17 mouse cellular contexts compared by ENCODE assay signal in genomic region chr12:58334163-58334562, GRCm38 (mm10).
DNase-seq lines count a peak whose midpoint lies in the region; ATAC-seq and TF ChIP-seq lines count a peak whose summit lies in the region.
"Had no signal": no experiment of that assay in that cellular context is flagged by ENCODE, and none has a peak within 500 bp of the region (broad histone marks: within the 10 kb centered on the region; RNA-seq: fewer than 3 reads in every experiment).

No protein-coding gene starts in this region.

- no peak for DNase-seq in heart, adult 2 months
- no peak for DNase-seq in heart, postnatal 4 days
- DNase-seq in layer of hippocampus, adult 2 months (ENCODE audit: low spot score in 2 of 2): no peak
- no peak for DNase-seq in layer of hippocampus, postnatal 25 days (ENCODE audit: extremely low spot score in 1 of 2, low spot score in 1 of 2)
- no peak for DNase-seq in lung, adult 2 months
- no peak for DNase-seq in neural tube, embryonic 10.5 days (ENCODE audit: extremely low spot score, low spot score)
- DNase-seq: B cell, adult 2 months; cerebellum, postnatal 14 days; gastrocnemius, postnatal 25 days had no signal

- H3K4me1 ChIP-seq in heart, adult 2 months (ENCODE audit: control insufficient read depth, insufficient read depth, low read length): no peaks in the 10 kb centered on the region
- H3K4me1 ChIP-seq in lung, adult 2 months (ENCODE audit: control insufficient read depth, insufficient read depth, low read length): no peaks in the 10 kb centered on the region
- H3K4me1 ChIP-seq: embryonic facial prominence, embryonic 12.5 days; heart, embryonic 13.5 days; hindbrain, embryonic 15.5 days; liver, embryonic 12.5 days had no signal

- H3K27ac ChIP-seq in heart, adult 2 months: no peak overlapping the region
- H3K27ac ChIP-seq in layer of hippocampus, adult 2 months: no peak overlapping the region
- H3K27ac ChIP-seq: embryonic facial prominence, embryonic 12.5 days; heart, embryonic 13.5 days; hindbrain, embryonic 15.5 days; limb, embryonic 10.5 days; liver, embryonic 12.5 days had no signal

- no peak overlapping the region for H3K4me3 ChIP-seq in heart, adult 2 months
- H3K4me3 ChIP-seq in layer of hippocampus, adult 2 months: no peak overlapping the region
- H3K4me3 ChIP-seq in lung, adult 2 months (replicated peaks; ENCODE audit: extremely low read depth, low read depth, low read length): no peak overlapping the region
- H3K4me3 ChIP-seq: embryonic facial prominence, embryonic 12.5 days; heart, embryonic 13.5 days; hindbrain, embryonic 15.5 days; limb, embryonic 10.5 days; liver, embryonic 12.5 days had no signal

- no peaks in the 10 kb centered on the region for H3K79me2 ChIP-seq in heart, adult 2 months (replicated peaks; ENCODE audit: control insufficient read depth, insufficient read depth, low read length)

- TF ChIP-seq CTCF in heart, adult 2 months (IDR thresholded peaks at IDR 0.05): peak; percentile 58
- TF ChIP-seq CTCF in layer of hippocampus, adult 2 months (conservative IDR thresholded peaks at IDR 0.05): peak; percentile 37
- TF ChIP-seq CTCF in lung, adult 2 months (IDR thresholded peaks at IDR 0.05; ENCODE audit: insufficient read depth, low read length): 0 out of 2 replicates have a peak, but pooled peaks have one; percentile 23

- no peak overlapping the region for H3K9ac ChIP-seq in heart, adult 2 months (ENCODE audit: low read depth, low read length)
- H3K9ac ChIP-seq: embryonic facial prominence, embryonic 12.5 days; heart, embryonic 13.5 days; hindbrain, embryonic 15.5 days; liver, embryonic 12.5 days had no signal

- no peak for TF ChIP-seq EP300 in heart, adult 2 months (IDR thresholded peaks at IDR 0.05; ENCODE audit: insufficient read depth, low read depth, low read length)

- intact Hi-C loops in heart, adult 2 months (cut with DNase I): loop anchor here (5.0 kb wide), 1 partner anchor 122 kb away; the partner anchor contains the start of gene Sstr1

- no peak for TF ChIP-seq POLR2A in heart, adult 2 months (IDR thresholded peaks at IDR 0.05; ENCODE audit: insufficient read depth, low read depth, low read length)
- no peak for TF ChIP-seq POLR2A in lung, adult 2 months (IDR thresholded peaks at IDR 0.05; ENCODE audit: borderline replicate concordance, extremely low read depth, low read depth, low read length)

- ATAC-seq in megakaryocyte-erythroid progenitor cell, adult 5-6 weeks (replicated peaks; ENCODE audit: low FRiP score, low TSS enrichment, poor library complexity, severe bottlenecking): peak; percentile 82
- no peak for ATAC-seq in activated CD4-positive, CD25-positive, alpha-beta regulatory T cell, adult 4 months
- ATAC-seq: liver, embryonic 12.5 days; midbrain, embryonic 16.5 days had no signal

- H3K36me3 ChIP-seq in heart, adult 2 months (ENCODE audit: control insufficient read depth, insufficient read depth, low read length): no peaks in the 10 kb centered on the region
- H3K36me3 ChIP-seq: embryonic facial prominence, embryonic 12.5 days; heart, embryonic 13.5 days; hindbrain, embryonic 15.5 days; limb, embryonic 10.5 days; liver, embryonic 12.5 days had no signal

- H3K27me3 ChIP-seq in heart, adult 2 months (ENCODE audit: control insufficient read depth, insufficient read depth, low read length): no peaks in the 10 kb centered on the region
- H3K27me3 ChIP-seq: embryonic facial prominence, embryonic 12.5 days; heart, embryonic 13.5 days; hindbrain, embryonic 15.5 days; liver, embryonic 12.5 days had no signal
